Mouse (Mus musculus) stomach, embryonic 16.5 days (tissue): ENCODE data around the gene Mmp2. TPM values are rescaled to one million over a fixed set of nuclear protein-coding genes. Genes with fewer than 3 reads are reported as not detected.
"Not testable (repeated sequence)": the region's sequence is repeated elsewhere in the genome, so short reads cannot be mapped to it uniquely, and the experiment has no call there.

Source experiments
- ATAC-seq: fragments of 200-750 bp; cut with Nextera tagmentation; 2 replicates; pipeline ENCODE4 v1.8.0; 2017; ENCODE audit warnings: moderate number of reproducible peaks, moderate TSS enrichment; ENCODE audit not compliant: insufficient read depth, low FRiP score
- H3K27ac ChIP-seq: fragments of 300-500 bp; sonication (generic); 2 replicates; pipeline ENCODE4 v1.5.1; 2014; ENCODE audit warnings: low read length
- H3K27me3 ChIP-seq: fragments of 300-500 bp; sonication (generic); 2 replicates; pipeline ENCODE4 v1.6.1; 2014; ENCODE audit warnings: low read length, control low read depth, mixed read lengths; ENCODE audit not compliant: control insufficient read depth, insufficient read depth
- H3K36me3 ChIP-seq: fragments of 300-500 bp; sonication (generic); 2 replicates; pipeline ENCODE4 v1.6.1; 2014; ENCODE audit warnings: low read length; ENCODE audit not compliant: control insufficient read depth, insufficient read depth
- H3K4me1 ChIP-seq: fragments of 300-500 bp; sonication (generic); 2 replicates; pipeline ENCODE4 v1.6.1; 2014; ENCODE audit warnings: low read length, control low read depth, mixed read lengths; ENCODE audit not compliant: control insufficient read depth, insufficient read depth
- H3K4me2 ChIP-seq: fragments of 300-500 bp; sonication (generic); 2 replicates; pipeline ENCODE4 v1.6.1; 2014; ENCODE audit warnings: low read depth, low read length, mixed read lengths
- H3K4me3 ChIP-seq: fragments of 300-500 bp; sonication (generic); replicated peaks from 2 replicates; pipeline ENCODE4 v1.5.1; 2014; ENCODE audit warnings: mild to moderate bottlenecking, low read length
- H3K9ac ChIP-seq: fragments of 300-500 bp; sonication (generic); 2 replicates; pipeline ENCODE4 v1.6.1; 2014; ENCODE audit warnings: low read length
- H3K9me3 ChIP-seq: fragments of 300-500 bp; sonication (generic); replicated peaks from 2 replicates; pipeline ENCODE4 v1.6.1; 2016; ENCODE audit warnings: low read length, control low read depth; ENCODE audit not compliant: control insufficient read depth
- WGBS: fragments of 180-500 bp; shearing (Covaris S2); extraction: QIAGEN DNeasy Blood & Tissue Kit; methylation state at CpG from one replicate; pipeline ENCODE4 v1.1.7; 2014; 5-methylcytosine and 5-hydroxymethylcytosine counted together
- polyA plus RNA-seq: library from polyadenylated mRNA; unstranded; fragments of >200 nt; fragmentation: Nextera tagmentation; extraction: Ambion mirVana; gene quantifications from 2 replicates; pipeline ENCODE4 v1.2.1, GENCODE M21; 2015

The Mmp2 gene
- polyA plus RNA-seq, 1 experiment from 2014 or later, result 149 TPM

DNA sequence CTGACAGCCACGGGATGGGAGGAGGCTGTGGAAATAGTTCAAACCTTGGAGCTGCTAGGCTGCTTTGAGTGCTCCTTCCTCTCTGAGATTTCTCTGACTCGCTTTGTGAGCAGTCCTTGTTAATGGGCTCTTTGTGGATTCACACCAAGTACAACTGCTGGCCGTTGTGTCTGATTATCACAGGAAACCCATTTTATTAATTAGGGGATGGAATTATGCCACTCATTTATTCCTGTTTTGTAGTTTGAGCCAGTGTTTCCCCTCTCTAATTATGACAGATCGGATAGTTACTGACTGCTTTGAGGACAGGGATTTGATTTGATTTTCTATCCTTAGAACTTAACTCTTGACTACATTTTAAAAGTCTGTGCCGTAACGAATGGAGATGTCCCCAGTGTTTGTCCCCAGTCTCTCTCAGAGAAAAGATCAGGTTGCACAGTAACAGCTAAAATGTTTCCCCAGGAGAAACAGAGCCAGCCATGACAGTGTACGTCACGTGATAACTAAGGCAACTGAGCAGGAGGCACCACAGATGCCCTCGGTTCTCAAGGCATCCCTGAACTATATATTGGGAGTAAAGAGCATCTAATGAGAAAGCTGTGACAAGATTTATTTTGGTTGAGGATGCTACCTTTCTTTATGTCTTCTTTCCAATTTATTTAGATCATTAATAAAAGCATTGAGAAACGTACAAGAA is 45.1 kb downstream of the Mmp2 start:
- no peaks in the 10 kb centered on the region for H3K4me1 ChIP-seq
- no peaks in the 10 kb centered on the region for H3K36me3 ChIP-seq
- WGBS, result 76% methylated on average over 10 of the region's 10 CpGs
- no peak overlapping the region for H3K4me2 ChIP-seq
- no peak overlapping the region for H3K9ac ChIP-seq
- no peaks in the 10 kb centered on the region for H3K27me3 ChIP-seq
- ATAC-seq, result no peak
- no peaks in the 10 kb centered on the region for H3K9me3 ChIP-seq
- H3K27ac ChIP-seq, result no peak overlapping the region
- H3K4me3 ChIP-seq, result no peak overlapping the region

- H3K9ac ChIP-seq, result no peak overlapping the region
- H3K27me3 ChIP-seq, result no peaks in the 10 kb centered on the region
- H3K4me3 ChIP-seq, result no peak overlapping the region
- no peaks in the 10 kb centered on the region for H3K36me3 ChIP-seq
- H3K4me1 ChIP-seq, result no peaks in the 10 kb centered on the region
- no peak for ATAC-seq
- no peak overlapping the region for H3K27ac ChIP-seq
- no peaks in the 10 kb centered on the region for H3K9me3 ChIP-seq
- 87% methylated on average over 10 of the region's 10 CpGs for WGBS
- no peak overlapping the region for H3K4me2 ChIP-seq
Measured at GRCm38 (mm10) chr8:92875795-92876194, 48.7 kb downstream of the Mmp2 start.

DNA sequence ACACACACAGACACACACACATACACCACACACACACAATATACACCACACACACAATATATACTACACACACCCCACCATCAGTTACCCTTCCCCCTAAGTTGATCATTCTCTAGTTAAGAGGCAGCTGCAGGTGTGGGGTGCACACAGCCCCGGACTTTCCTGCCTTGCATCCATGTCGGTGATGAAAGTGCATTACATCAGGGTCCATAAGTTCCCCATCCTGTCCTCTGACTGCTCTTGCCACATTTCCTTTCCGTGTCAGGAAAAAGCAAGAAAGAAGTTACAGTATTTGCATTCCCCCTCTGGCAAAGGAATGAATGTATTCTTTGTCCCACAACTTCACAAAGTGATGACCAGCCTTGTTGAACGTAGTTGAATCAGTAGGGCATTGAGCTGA is 54.2 kb downstream of the Mmp2 start:
- no peak for ATAC-seq
- H3K4me2 ChIP-seq, result no peak overlapping the region
- no peak overlapping the region for H3K4me3 ChIP-seq
- H3K9ac ChIP-seq, result no peak overlapping the region
- H3K9me3 ChIP-seq, result no peaks in the 10 kb centered on the region
- H3K36me3 ChIP-seq, result no peaks in the 10 kb centered on the region
- no peaks in the 10 kb centered on the region for H3K4me1 ChIP-seq
- WGBS, result 52% methylated on average over 4 of the region's 4 CpGs
- H3K27me3 ChIP-seq, result no peaks in the 10 kb centered on the region
- H3K27ac ChIP-seq, result no peak overlapping the region

DNA sequence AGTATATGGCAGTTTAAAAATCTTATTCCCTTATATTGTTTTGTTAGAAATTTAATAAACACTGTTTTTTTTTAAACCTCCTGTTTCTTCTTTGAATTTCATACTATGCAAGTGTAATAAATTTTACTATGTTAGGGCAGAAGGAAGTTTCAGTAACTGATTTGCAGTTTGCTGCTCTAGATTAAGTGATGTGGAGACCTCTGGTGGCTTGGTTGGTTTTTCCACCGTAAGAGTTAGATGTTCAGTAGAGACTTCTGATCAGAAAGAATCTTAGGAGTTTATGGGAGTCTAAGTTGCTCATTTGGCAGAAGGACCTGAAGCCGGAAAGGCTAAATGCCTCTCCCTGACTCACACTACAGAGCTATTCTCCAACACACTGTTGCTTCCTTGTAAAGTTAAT is 56.7 kb downstream of the Mmp2 start:
- 67% methylated on average over 2 of the region's 2 CpGs for WGBS
- H3K27me3 ChIP-seq, result no peaks in the 10 kb centered on the region
- no peak overlapping the region for H3K27ac ChIP-seq
- no peak overlapping the region for H3K4me3 ChIP-seq
- no peaks in the 10 kb centered on the region for H3K9me3 ChIP-seq
- no peak for ATAC-seq
- no peak overlapping the region for H3K9ac ChIP-seq
- no peak overlapping the region for H3K4me2 ChIP-seq
- no peaks in the 10 kb centered on the region for H3K4me1 ChIP-seq
- H3K36me3 ChIP-seq, result no peaks in the 10 kb centered on the region

DNA sequence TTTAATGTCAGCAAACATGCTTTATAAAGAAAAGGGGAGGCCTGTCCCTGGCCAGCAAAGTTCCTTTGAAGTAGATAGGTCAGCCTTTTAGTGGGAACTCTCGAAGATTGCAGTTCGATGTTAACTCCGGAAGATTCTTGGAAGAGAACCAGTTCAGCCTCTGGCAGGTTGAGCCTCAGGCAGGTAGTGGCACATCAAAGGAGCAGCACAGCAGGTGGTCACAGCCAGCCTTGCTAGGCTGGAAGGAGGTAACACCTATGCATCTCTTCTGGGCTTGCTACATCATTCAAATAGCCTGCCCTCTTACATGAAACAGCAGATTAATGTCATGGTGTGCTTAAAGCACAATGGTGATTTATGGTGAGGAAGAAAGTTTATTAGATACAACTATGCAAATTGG is 65.1 kb downstream of the Mmp2 start:
- not testable (repeated sequence) for H3K4me1 ChIP-seq, H3K4me3 ChIP-seq, H3K36me3 ChIP-seq, H3K9me3 ChIP-seq, H3K27ac ChIP-seq, H3K27me3 ChIP-seq, ATAC-seq, H3K4me2 ChIP-seq, H3K9ac ChIP-seq
- WGBS, result 68% methylated on average over 3 of the region's 3 CpGs

DNA sequence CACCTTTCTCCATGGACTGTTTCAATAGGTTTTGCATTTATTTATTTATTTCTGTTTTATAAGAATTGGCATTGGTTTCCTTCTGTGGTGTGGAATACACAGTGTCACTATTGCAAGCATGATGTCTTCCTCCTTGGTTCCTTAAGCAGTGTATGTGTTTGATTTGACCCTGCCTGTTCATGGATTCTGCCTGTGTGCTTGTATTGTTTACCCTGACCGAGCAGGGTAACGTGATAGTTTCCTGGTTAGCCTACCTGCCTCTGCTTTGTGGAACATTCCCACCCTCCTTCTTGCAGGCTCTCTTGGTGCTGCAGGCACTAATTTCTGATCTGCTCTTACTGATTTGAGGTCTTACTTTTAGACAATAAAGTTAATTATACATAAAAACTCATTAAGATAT is 66.8 kb downstream of the Mmp2 start:
- Histone ChIP-seq H3K4me3 (no peak overlapping the region), H3K36me3 (no peaks in the 10 kb centered on the region), H3K4me1 (no peaks in the 10 kb centered on the region), H3K9ac (no peak overlapping the region), H3K4me2 (no peak overlapping the region), H3K27ac (peak overlapping the region; percentile 4; the same call in 1 of the 2 replicates), H3K27me3 (no peaks in the 10 kb centered on the region), H3K9me3 (no peaks in the 10 kb centered on the region)
- WGBS, result 68% methylated on average over 2 of the region's 2 CpGs
- ATAC-seq, result 0 out of 2 replicates have a peak, but pooled peaks have one; percentile 62

GRCm38 (mm10) chr8:92895053-92895452 is 68.0 kb downstream of the Mmp2 start:
- Histone ChIP-seq H3K27ac (peak overlapping the region; percentile 55), H3K4me3 (no peak overlapping the region), H3K27me3 (no peaks in the 10 kb centered on the region), H3K36me3 (no peaks in the 10 kb centered on the region), H3K4me2 (no peak overlapping the region), H3K9ac (no peak overlapping the region), H3K4me1 (no peaks in the 10 kb centered on the region), H3K9me3 (no peaks in the 10 kb centered on the region)
- WGBS, result 74% methylated on average over 7 of the region's 7 CpGs
- ATAC-seq, result peak; percentile 88

GRCm38 (mm10) chr8:92896056-92896455 is 69.0 kb downstream of the Mmp2 start:
- Histone ChIP-seq H3K4me3 (no peak overlapping the region), H3K27ac (no peak overlapping the region), H3K36me3 (no peaks in the 10 kb centered on the region), H3K4me2 (no peak overlapping the region), H3K9ac (no peak overlapping the region), H3K9me3 (no peaks in the 10 kb centered on the region), H3K27me3 (no peaks in the 10 kb centered on the region), H3K4me1 (no peaks in the 10 kb centered on the region)
- 80% methylated on average over 1 of the region's 1 CpGs for WGBS
- ATAC-seq, result no peak

GRCm38 (mm10) chr8:92896611-92897010 is 69.5 kb downstream of the Mmp2 start:
- no peaks in the 10 kb centered on the region for H3K4me1 ChIP-seq
- H3K9ac ChIP-seq, result no peak overlapping the region
- no peak overlapping the region for H3K4me2 ChIP-seq
- H3K36me3 ChIP-seq, result no peaks in the 10 kb centered on the region
- ATAC-seq, result no peak
- no peak overlapping the region for H3K4me3 ChIP-seq
- no peak overlapping the region for H3K27ac ChIP-seq
- H3K27me3 ChIP-seq, result no peaks in the 10 kb centered on the region
- H3K9me3 ChIP-seq, result no peaks in the 10 kb centered on the region
- WGBS, result 49% methylated on average over 5 of the region's 5 CpGs
